Mouse (Mus musculus) ES-E14 (cell line): Measurements from ENCODE around the gene Ythdf1.

Experiments used
- CHD2 ChIP-seq: IDR thresholded peaks from 2 replicates; pipeline ENCODE4 v1.6.1; 2014; ENCODE audit warnings: mild to moderate bottlenecking, low read depth, low read length, inconsistent platforms
- HCFC1 ChIP-seq: IDR thresholded peaks from 2 replicates; pipeline ENCODE4 v1.6.1; 2012; ENCODE audit warnings: low read length, inconsistent platforms, borderline replicate concordance; ENCODE audit not compliant: insufficient read depth
- MAFK ChIP-seq: IDR thresholded peaks from 2 replicates; pipeline ENCODE4 v1.6.1; 2014; ENCODE audit warnings: mild to moderate bottlenecking, low read depth, low read length, inconsistent platforms; ENCODE audit not compliant: insufficient read depth
- ZC3H11A ChIP-seq: IDR thresholded peaks from 2 replicates; pipeline ENCODE4 v1.6.1; 2012; ENCODE audit warnings: low read depth, mild to moderate bottlenecking, inconsistent platforms, low read length, borderline replicate concordance
- ZNF384 ChIP-seq: IDR thresholded peaks from 2 replicates; pipeline ENCODE4 v1.6.1; 2012; ENCODE audit warnings: low read depth, low read length, inconsistent platforms

DNA sequence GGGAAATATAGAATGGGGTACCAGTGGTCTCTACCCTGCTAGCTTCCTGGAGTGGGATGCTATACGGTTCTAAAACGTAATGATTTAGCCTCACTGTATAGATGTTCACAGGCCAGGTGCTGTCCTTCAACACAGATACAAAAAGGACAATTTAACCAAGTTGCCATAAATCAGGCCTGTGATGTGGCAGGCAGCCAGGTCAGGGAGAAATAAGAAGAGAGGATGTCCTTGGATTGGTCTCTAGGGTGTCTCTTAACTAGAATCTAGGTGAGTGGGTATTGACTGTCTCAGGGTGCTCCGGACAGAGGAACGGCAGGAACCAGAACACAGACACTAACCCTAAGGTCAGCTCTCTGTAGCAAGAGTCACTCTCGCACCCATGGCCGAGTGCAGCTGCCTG is 2.0 kb upstream of the Ythdf1 start:
- no peak for TF ChIP-seq MAFK
- TF ChIP-seq CHD2, result no peak
- TF ChIP-seq ZNF384, result no peak
- TF ChIP-seq ZC3H11A, result no peak
- TF ChIP-seq HCFC1, result no peak
